Mouse (Mus musculus) spleen, postnatal 4 days (tissue): Measurements from ENCODE around the gene Krt32.

ENCODE experiments used
- DNase-seq, 2 experiments: peaks; one replicate each; pipeline ENCODE4 v3.0.0; 2022; ENCODE audit warnings: low spot score in 2 of 2

Krt32 gene

GRCm38 (mm10) chr11:100055686-100056655, 32.1 kb downstream of the Krt32 start:
- DNase-seq, result no peak

- no peak for DNase-seq
Observed at GRCm38 (mm10) chr11:100050451-100050850, 37.6 kb downstream of the Krt32 start, which contains the start of gene Krt31. Gene Krt31 (minus strand): TSS chr11:100050551.

- no peak for DNase-seq
Observed at GRCm38 (mm10) chr11:100047193-100047592, 40.8 kb downstream of the Krt32 start.

GRCm38 (mm10) chr11:100046303-100046866, 41.6 kb downstream of the Krt32 start:
- no peak for DNase-seq

GRCm38 (mm10) chr11:100041454-100041853, 46.6 kb downstream of the Krt32 start, which contains the start of gene Krt34:
Gene Krt34 (minus strand): TSS chr11:100041554.
- no peak for DNase-seq
